Mouse (Mus musculus): ENCODE measurements around the gene Cacna1c. TPM values are rescaled to one million over a fixed set of nuclear protein-coding genes. Genes with fewer than 3 reads are reported as not detected.

Cacna1c gene
- polyA plus RNA-seq, 1 experiment from 2014 or later = 4.8 TPM

DNA sequence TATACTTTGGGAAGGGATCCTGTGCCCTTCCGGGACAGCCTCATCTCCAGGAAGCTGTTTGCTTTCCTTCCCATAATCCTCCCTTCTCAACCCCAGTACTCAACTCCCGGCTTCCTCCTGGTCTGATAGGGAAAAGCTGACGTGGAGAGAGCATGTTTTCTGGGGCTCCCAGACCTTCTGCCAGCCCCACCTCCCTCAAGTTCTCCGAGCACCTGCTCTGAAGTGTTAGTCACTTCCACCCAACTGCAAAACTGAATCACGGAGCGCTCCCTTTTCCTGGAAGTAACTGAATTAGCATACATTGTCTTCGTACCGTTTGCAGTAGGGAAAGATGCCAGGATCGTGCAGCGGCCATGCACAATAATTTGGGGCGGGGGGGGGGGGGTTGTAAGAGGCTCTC is 393.9 kb downstream of the Cacna1c start:
- TF ChIP-seq EP300 (IDR thresholded peaks at IDR 0.05) (no peak), CTCF (IDR thresholded peaks at IDR 0.05) (no peak)
- no peak overlapping the region for H3K27ac ChIP-seq (ENCODE audit: low read length)

DNA sequence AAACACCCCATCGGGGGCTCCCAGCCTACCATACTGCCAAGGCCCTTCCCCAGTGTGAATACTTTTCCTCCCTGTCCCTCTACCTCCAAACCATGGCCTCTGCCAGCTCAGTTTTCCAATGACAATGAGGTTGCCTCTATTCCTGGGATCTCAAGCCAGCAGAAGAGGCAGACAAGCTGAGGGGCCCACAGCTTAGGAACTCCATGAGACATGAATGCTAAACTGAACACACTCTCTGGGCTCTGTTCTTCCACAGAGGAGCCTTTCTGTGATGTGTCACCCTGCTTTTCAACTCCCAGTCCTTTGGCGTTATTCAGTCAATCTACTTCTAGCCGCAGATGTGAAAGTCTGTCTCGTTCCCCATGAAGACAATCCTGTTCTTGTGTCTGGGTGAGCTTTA is 399.8 kb downstream of the Cacna1c start:
- H3K4me1 ChIP-seq (ENCODE audit: insufficient read depth, low read depth, low read length) = peaks cover 11% of the 10 kb centered on the region
- no peak for DNase-seq (ENCODE audit: low spot score)
- no peak overlapping the region for H3K27ac ChIP-seq (ENCODE audit: low read length)
- H3K9me3 ChIP-seq (ENCODE audit: low read length) = no peaks in the 10 kb centered on the region
- ATAC-seq = no peak
- no peak overlapping the region for H3K4me3 ChIP-seq (ENCODE audit: low read depth, low read length)
- no peak overlapping the region for H3K4me2 ChIP-seq (replicated peaks; ENCODE audit: low read depth, low read length)
- 99% methylated on average over 4 of the region's 4 CpGs for WGBS
- TF ChIP-seq EP300 (IDR thresholded peaks at IDR 0.05) (no peak), CTCF (IDR thresholded peaks at IDR 0.05) (no peak)
- no peaks in the 10 kb centered on the region for H3K27me3 ChIP-seq (replicated peaks; ENCODE audit: insufficient read depth, low read length)
- no peaks in the 10 kb centered on the region for H3K36me3 ChIP-seq (ENCODE audit: insufficient read depth, low read length)
- H3K9ac ChIP-seq (replicated peaks; ENCODE audit: low read depth) = no peak overlapping the region

More for the DNA sequence above, 393.9 kb downstream of the Cacna1c start:
- Histone ChIP-seq H3K4me3 (ENCODE audit: low read depth, low read length) (no peak overlapping the region), H3K27me3 (replicated peaks; ENCODE audit: insufficient read depth, low read length) (no peaks in the 10 kb centered on the region), H3K4me1 (ENCODE audit: insufficient read depth, low read depth, low read length) (no peaks in the 10 kb centered on the region), H3K4me2 (replicated peaks; ENCODE audit: low read depth, low read length) (peak overlapping the region; percentile 29), H3K36me3 (ENCODE audit: insufficient read depth, low read length) (no peaks in the 10 kb centered on the region), H3K9me3 (ENCODE audit: low read length) (no peaks in the 10 kb centered on the region), H3K9ac (replicated peaks; ENCODE audit: low read depth) (no peak overlapping the region)
- 29% methylated on average over 11 of the region's 11 CpGs for WGBS
- ATAC-seq = no peak
- peak; percentile 32 for DNase-seq (ENCODE audit: low spot score)

DNA sequence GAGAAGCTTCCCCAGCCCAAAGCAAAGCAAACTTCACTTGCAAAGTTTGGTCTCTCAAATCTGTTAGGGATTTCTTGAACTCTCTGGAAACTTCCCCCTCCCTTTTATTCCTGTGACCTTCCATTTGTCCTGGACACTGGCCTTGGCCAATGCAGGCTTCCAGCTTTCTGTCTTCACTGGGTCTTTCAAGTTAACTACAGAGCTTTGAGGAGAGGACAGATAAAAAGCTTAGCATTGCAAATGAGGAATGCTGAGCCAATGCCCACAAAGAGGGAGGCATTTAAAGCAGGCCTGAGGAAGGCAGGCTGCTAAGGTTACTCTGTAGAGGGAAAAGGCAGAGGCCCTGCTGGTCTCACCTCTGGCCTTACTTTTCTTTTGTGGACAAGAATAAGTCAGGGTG is 400.5 kb downstream of the Cacna1c start:
- no peak for TF ChIP-seq EP300 (IDR thresholded peaks at IDR 0.05)
- no peak for TF ChIP-seq CTCF (IDR thresholded peaks at IDR 0.05)
- DNase-seq (ENCODE audit: low spot score) (no peak), ATAC-seq (no peak)
- H3K4me3 ChIP-seq (ENCODE audit: low read depth, low read length) = no peak overlapping the region
- H3K9ac ChIP-seq (replicated peaks; ENCODE audit: low read depth) = no peak overlapping the region
- H3K27me3 ChIP-seq (replicated peaks; ENCODE audit: insufficient read depth, low read length) = no peaks in the 10 kb centered on the region
- no peak overlapping the region for H3K27ac ChIP-seq (ENCODE audit: low read length)
- H3K36me3 ChIP-seq (ENCODE audit: insufficient read depth, low read length) = no peaks in the 10 kb centered on the region
- H3K4me2 ChIP-seq (replicated peaks; ENCODE audit: low read depth, low read length) = no peak overlapping the region
- H3K4me1 ChIP-seq (ENCODE audit: insufficient read depth, low read depth, low read length) = peaks cover 11% of the 10 kb centered on the region
- H3K9me3 ChIP-seq (ENCODE audit: low read length) = no peaks in the 10 kb centered on the region

DNA sequence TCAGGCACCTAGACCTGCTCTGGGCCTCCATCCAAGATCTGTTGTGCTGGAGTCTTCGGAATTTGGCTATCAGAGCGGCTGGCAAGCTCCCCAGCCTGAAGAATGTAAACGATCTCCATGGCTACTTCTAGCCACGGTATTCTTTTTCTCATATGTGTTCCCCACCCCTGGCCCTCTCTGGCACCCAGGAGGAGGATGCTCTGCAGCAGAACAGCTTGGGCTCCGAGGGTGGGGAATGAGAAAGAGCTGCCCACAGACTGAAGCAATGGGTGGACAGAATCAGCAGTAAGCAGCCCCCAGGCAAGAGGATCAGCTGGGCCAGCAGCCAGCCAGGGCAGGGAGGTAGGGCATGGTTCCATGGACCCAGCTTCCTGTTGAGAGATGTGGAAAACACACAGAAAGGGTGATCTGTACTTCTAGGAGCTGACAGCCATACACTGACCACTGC is 404.3 kb downstream of the Cacna1c start:
- H3K27ac ChIP-seq (ENCODE audit: low read length) = no peak overlapping the region
- no peak overlapping the region for H3K4me3 ChIP-seq (ENCODE audit: low read depth, low read length)
- H3K36me3 ChIP-seq (ENCODE audit: insufficient read depth, low read length) = no peaks in the 10 kb centered on the region
- H3K27me3 ChIP-seq (replicated peaks; ENCODE audit: insufficient read depth, low read length) = no peaks in the 10 kb centered on the region
- DNase-seq (ENCODE audit: low spot score) = peak; percentile 68
- WGBS = 7% methylated on average over 5 of the region's 5 CpGs
- H3K4me1 ChIP-seq (ENCODE audit: insufficient read depth, low read depth, low read length) = peaks cover 11% of the 10 kb centered on the region
- TF ChIP-seq EP300 (IDR thresholded peaks at IDR 0.05) (no peak), CTCF (IDR thresholded peaks at IDR 0.05) (no peak)
- H3K4me2 ChIP-seq (replicated peaks; ENCODE audit: low read depth, low read length) = no peak overlapping the region
- ATAC-seq = peak; percentile 35; the same call in 1 of the 2 replicates
- no peak overlapping the region for H3K9ac ChIP-seq (replicated peaks; ENCODE audit: low read depth)
- no peaks in the 10 kb centered on the region for H3K9me3 ChIP-seq (ENCODE audit: low read length)

DNA sequence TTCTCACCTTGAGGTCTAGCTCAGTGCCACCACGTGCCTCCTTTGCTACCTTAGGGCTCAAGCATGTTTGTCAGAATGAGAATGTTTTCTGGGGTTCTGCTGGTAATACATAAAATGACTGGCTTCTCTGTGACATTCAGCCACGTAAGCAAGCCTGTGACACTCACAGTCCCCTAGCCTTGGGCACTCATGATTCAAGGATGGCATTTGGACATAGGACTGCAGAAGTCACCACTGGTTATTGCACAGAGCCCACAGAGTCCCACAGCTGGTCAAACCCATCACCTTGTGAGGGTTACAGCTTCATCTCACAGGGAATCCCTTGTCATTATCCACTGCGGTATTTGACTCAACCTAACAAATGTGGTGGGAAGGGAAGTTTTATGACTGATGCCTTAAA is 408.3 kb downstream of the Cacna1c start:
- no peaks in the 10 kb centered on the region for H3K9me3 ChIP-seq (ENCODE audit: low read length)
- H3K27ac ChIP-seq (ENCODE audit: low read length) = no peak overlapping the region
- DNase-seq (ENCODE audit: low spot score) = no peak
- peaks cover 11% of the 10 kb centered on the region for H3K4me1 ChIP-seq (ENCODE audit: insufficient read depth, low read depth, low read length)
- no peak for ATAC-seq
- H3K9ac ChIP-seq (replicated peaks; ENCODE audit: low read depth) = no peak overlapping the region
- TF ChIP-seq CTCF (IDR thresholded peaks at IDR 0.05) = no peak
- no peak for TF ChIP-seq EP300 (IDR thresholded peaks at IDR 0.05)
- no peak overlapping the region for H3K4me2 ChIP-seq (replicated peaks; ENCODE audit: low read depth, low read length)
- no peak overlapping the region for H3K4me3 ChIP-seq (ENCODE audit: low read depth, low read length)
- no peaks in the 10 kb centered on the region for H3K27me3 ChIP-seq (replicated peaks; ENCODE audit: insufficient read depth, low read length)
- 89% methylated on average over 3 of the region's 3 CpGs for WGBS
- no peaks in the 10 kb centered on the region for H3K36me3 ChIP-seq (ENCODE audit: insufficient read depth, low read length)

DNA sequence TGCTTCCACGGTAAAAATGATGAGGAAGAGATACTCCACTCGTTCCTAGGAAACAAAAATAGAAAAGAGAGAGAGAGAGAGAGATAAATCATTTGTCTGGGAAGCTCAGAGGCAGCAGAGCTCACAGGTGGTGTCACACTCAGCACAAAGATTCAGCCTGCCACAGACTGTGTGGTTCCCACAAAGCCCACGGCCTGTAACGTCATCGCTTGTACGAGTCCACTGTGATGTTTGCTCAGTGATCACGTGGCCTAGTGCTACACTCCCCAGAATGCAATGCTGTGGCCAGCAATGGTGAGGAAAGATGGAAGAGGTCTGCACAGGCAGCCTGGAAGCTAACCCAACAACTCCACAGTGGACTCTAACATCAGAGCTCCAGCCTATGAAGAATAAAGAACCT is 415.9 kb downstream of the Cacna1c start:
- WGBS = 59% methylated on average over 7 of the region's 7 CpGs

DNA sequence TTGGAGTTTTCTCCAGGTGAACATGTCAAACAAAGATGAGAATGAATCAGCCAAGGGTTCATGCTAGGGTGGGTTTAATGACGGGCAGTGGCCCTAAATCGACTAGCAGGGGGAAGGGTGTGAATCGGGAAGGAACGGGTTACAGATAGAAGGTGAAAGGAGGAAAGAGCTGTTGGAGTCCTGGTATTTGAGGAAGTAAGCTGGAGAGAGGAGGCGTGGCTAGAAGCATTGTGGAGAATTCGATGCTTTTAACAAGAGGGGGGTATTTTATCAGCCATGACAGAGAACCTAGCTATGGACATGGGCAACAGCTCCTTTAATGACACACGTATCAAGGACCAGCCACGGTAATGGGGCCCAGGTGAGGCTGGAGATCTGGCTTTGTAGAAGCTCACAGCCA is 417.0 kb downstream of the Cacna1c start:
- 80% methylated on average over 8 of the region's 8 CpGs for WGBS
- no peaks in the 10 kb centered on the region for H3K27me3 ChIP-seq (replicated peaks; ENCODE audit: insufficient read depth, low read length)
- H3K27ac ChIP-seq (ENCODE audit: low read length) = no peak overlapping the region
- no peaks in the 10 kb centered on the region for H3K4me1 ChIP-seq (ENCODE audit: insufficient read depth, low read depth, low read length)
- TF ChIP-seq CTCF (IDR thresholded peaks at IDR 0.05) (no peak), EP300 (IDR thresholded peaks at IDR 0.05) (no peak)
- ATAC-seq (no peak), DNase-seq (ENCODE audit: low spot score) (no peak)
- H3K9ac ChIP-seq (replicated peaks; ENCODE audit: low read depth) = no peak overlapping the region
- no peaks in the 10 kb centered on the region for H3K9me3 ChIP-seq (ENCODE audit: low read length)
- no peaks in the 10 kb centered on the region for H3K36me3 ChIP-seq (ENCODE audit: insufficient read depth, low read length)
- H3K4me2 ChIP-seq (replicated peaks; ENCODE audit: low read depth, low read length) = no peak overlapping the region
- no peak overlapping the region for H3K4me3 ChIP-seq (ENCODE audit: low read depth, low read length)

More for the DNA sequence above, 415.9 kb downstream of the Cacna1c start:
- Histone ChIP-seq H3K4me2 (replicated peaks; ENCODE audit: low read depth, low read length) (no peak overlapping the region), H3K4me3 (ENCODE audit: low read depth, low read length) (no peak overlapping the region), H3K4me1 (ENCODE audit: insufficient read depth, low read depth, low read length) (no peaks in the 10 kb centered on the region), H3K27me3 (replicated peaks; ENCODE audit: insufficient read depth, low read length) (no peaks in the 10 kb centered on the region), H3K27ac (ENCODE audit: low read length) (no peak overlapping the region), H3K9me3 (ENCODE audit: low read length) (no peaks in the 10 kb centered on the region), H3K9ac (replicated peaks; ENCODE audit: low read depth) (no peak overlapping the region), H3K36me3 (ENCODE audit: insufficient read depth, low read length) (no peaks in the 10 kb centered on the region)
- no peak for TF ChIP-seq EP300 (IDR thresholded peaks at IDR 0.05)
- no peak for TF ChIP-seq CTCF (IDR thresholded peaks at IDR 0.05)
- ATAC-seq (no peak), DNase-seq (ENCODE audit: low spot score) (no peak)

Measured in lung, postnatal 0 days (tissue).